Mouse (Mus musculus) ES-E14 (cell line): ENCODE results near the gene Trim33. TPM values are rescaled to one million over a fixed set of nuclear protein-coding genes. Genes with fewer than 3 reads are reported as not detected.

ENCODE experiments used
- DNase-seq: peaks from one replicate; pipeline ENCODE4 v3.0.0-alpha.2; 2013; ENCODE audit warnings: low read depth, low spot score
- H3K27ac ChIP-seq: 2 replicates; pipeline ENCODE4 v1.5.1; 2012; ENCODE audit warnings: low read depth, mild to moderate bottlenecking, low read length, moderate library complexity, mixed read lengths; ENCODE audit not compliant: poor library complexity, insufficient read depth, severe bottlenecking
- H3K36me3 ChIP-seq: 2 replicates; pipeline ENCODE4 v1.6.1; 2012; ENCODE audit warnings: mild to moderate bottlenecking, low read length, moderate library complexity, mixed read lengths; ENCODE audit not compliant: control insufficient read depth, poor library complexity, insufficient read depth, severe bottlenecking
- H3K4me1 ChIP-seq, 2 experiments: fragments of 150-350 bp in 1 of 2; sonication (generic) in 1 of 2; 2 replicates each; pipeline ENCODE4 v1.6.1; 2012; ENCODE audit warnings: low read length in 2 of 2, mild to moderate bottlenecking in 1 of 2, mixed read lengths in 1 of 2; ENCODE audit not compliant: control insufficient read depth in 2 of 2, insufficient read depth in 2 of 2, poor library complexity in 1 of 2
- H3K4me3 ChIP-seq, 2 experiments: fragments of 150-350 bp in 1 of 2; sonication (generic) in 1 of 2; 2 replicates each; pipeline ENCODE4 v1.5.1; 2012; ENCODE audit warnings: low read length in 2 of 2, low read depth in 1 of 2, mild to moderate bottlenecking in 1 of 2, mixed read lengths in 1 of 2; ENCODE audit not compliant: insufficient read depth in 1 of 2, poor library complexity in 1 of 2, severe bottlenecking in 1 of 2
- H3K9ac ChIP-seq: 2 replicates; pipeline ENCODE4 v1.6.1; 2012; ENCODE audit warnings: low read depth, mild to moderate bottlenecking, low read length, mixed read lengths; ENCODE audit not compliant: poor library complexity, insufficient read depth, severe bottlenecking
- H3K9me3 ChIP-seq: fragments of 150-350 bp; sonication (generic); 2 replicates; pipeline ENCODE4 v1.6.1; 2012; ENCODE audit warnings: low read depth, mild to moderate bottlenecking, low read length; ENCODE audit not compliant: control insufficient read depth, insufficient read depth
- CHD2 ChIP-seq: IDR thresholded peaks from 2 replicates; pipeline ENCODE4 v1.6.1; 2014; ENCODE audit warnings: mild to moderate bottlenecking, low read depth, low read length, inconsistent platforms
- HCFC1 ChIP-seq: IDR thresholded peaks from 2 replicates; pipeline ENCODE4 v1.6.1; 2012; ENCODE audit warnings: low read length, inconsistent platforms, borderline replicate concordance; ENCODE audit not compliant: insufficient read depth
- MAFK ChIP-seq: IDR thresholded peaks from 2 replicates; pipeline ENCODE4 v1.6.1; 2014; ENCODE audit warnings: mild to moderate bottlenecking, low read depth, low read length, inconsistent platforms; ENCODE audit not compliant: insufficient read depth
- ZC3H11A ChIP-seq: IDR thresholded peaks from 2 replicates; pipeline ENCODE4 v1.6.1; 2012; ENCODE audit warnings: low read depth, mild to moderate bottlenecking, inconsistent platforms, low read length, borderline replicate concordance
- ZNF384 ChIP-seq: IDR thresholded peaks from 2 replicates; pipeline ENCODE4 v1.6.1; 2012; ENCODE audit warnings: low read depth, low read length, inconsistent platforms
- in situ Hi-C, 2 experiments: fragments of 600-800 bp; cut with MboI; formaldehyde crosslinking; loops; one replicate each; pipeline ENCODE4 v1.15.1; 2025; ENCODE audit warnings: low sequenced_read_pairs in 2 of 2, inconsistent platforms in 1 of 2; ENCODE audit not compliant: unreplicated experiment in 2 of 2
- total RNA-seq: library from RNA; depleted of rRNA; stranded (reverse); fragments of 300-350 nt; gene quantifications from 2 replicates; pipeline ENCODE4 v1.2.3, GENCODE M21; 2012

Trim33 gene
- total RNA-seq, 1 experiment: 37.7 TPM

DNA sequence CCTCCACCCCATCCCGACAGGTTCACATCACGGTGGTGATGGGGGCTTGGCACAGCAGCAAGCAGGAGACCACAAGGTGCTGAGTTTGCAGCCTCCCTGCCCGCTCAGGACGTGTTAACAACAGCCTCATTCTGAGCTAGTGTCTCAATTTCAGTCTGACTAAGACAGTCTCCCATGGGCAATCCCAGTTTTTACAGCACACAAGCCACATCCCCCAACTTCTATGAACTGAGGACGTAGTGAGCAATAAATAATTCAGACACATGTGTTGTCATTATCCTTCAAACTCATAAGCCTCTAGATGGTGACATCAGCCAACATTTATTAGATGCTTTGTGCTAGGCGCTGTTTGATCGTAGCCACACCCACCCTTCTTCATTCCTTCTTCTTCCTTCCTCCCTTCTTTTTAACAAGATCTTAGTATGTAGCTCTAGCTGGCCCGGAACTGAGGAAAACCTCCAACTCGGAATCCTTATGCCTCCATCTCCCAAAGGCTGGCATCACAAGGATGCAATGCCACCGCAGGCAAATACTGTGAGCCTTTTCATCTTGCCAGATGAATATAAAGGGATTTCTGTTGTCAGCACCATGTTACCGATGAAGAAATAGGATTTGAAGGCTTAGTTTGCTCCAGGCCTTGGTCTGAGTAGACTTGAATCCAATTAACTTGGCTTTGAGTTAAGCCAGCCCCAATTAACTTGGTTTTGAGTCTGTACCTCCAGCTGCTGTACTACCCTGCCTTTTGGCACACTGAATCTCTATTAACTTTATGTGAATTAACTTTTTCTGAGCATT, 88.3 kb downstream of the Trim33 start:
- Histone ChIP-seq H3K4me3 (no peak overlapping the region), H3K4me1 (peaks cover 2 to 3% of the 10 kb centered on the region in 2 experiments; a peak in 1 of 4 replicates), H3K27ac (no peak overlapping the region), H3K9me3 (no peaks in the 10 kb centered on the region), H3K9ac (no peak overlapping the region), H3K36me3 (no peaks in the 10 kb centered on the region)
- TF ChIP-seq CHD2 (no peak), ZC3H11A (no peak), ZNF384 (no peak), HCFC1 (no peak), MAFK (no peak)
- no peak for DNase-seq
- in situ Hi-C loops: no loop called here

DNA sequence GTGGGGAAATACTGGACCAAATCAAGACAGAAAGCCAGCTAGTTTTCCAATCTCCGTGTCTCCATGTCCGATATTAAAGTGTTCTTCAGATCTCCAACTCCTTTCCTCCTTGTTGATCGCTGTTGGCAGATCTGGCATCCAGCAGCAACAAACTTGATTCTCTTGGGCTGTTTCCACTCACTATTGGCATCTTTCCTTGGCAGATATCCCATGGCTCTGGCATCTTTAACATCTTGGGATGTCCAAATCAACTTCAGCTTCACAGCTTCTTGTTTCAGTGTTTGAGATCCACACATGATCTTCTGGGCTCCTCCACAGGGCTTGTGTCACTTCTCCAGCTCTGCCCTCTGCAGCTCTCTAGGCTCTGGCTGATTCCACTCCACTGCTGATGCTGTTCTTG, 89.6 kb downstream of the Trim33 start:
- in situ Hi-C loops: no loop called here
- H3K9ac ChIP-seq: no peak overlapping the region
- peaks cover 2 to 3% of the 10 kb centered on the region in 2 experiments; a peak in 1 of 4 replicates for H3K4me1 ChIP-seq
- H3K27ac ChIP-seq: no peak overlapping the region
- no peak for TF ChIP-seq HCFC1
- no peak for TF ChIP-seq ZNF384
- no peak for TF ChIP-seq MAFK
- TF ChIP-seq ZC3H11A: no peak
- no peak for TF ChIP-seq CHD2
- DNase-seq: no peak
- no peaks in the 10 kb centered on the region for H3K9me3 ChIP-seq
- no peaks in the 10 kb centered on the region for H3K36me3 ChIP-seq
- H3K4me3 ChIP-seq: no peak overlapping the region

DNA sequence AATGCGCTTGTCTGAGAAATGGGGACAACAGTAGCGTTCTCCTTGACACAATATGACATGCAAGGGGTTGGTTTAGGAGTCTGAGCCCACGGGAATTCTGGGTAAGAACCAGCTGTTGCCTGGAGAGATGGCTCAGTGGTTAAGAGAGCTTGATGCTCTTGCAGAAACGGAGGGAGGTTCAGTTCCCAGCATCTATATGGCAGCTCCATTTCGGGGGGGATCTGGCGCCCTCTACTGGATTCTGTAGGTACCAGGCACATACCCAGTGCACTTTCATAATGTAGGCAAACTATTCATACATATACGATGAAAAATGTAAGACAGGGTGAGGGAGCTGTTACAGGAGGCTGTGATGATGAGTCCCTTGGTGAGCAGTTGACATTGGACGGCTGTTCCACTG, 94.9 kb downstream of the Trim33 start:
- peak; percentile 36 for DNase-seq
- Histone ChIP-seq H3K9me3 (no peaks in the 10 kb centered on the region), H3K4me1 (peaks cover 3 to 6% of the 10 kb centered on the region in 2 experiments; a peak in 1 of 4 replicates), H3K27ac (no peak overlapping the region), H3K4me3 (no peak overlapping the region), H3K9ac (no peak overlapping the region), H3K36me3 (no peaks in the 10 kb centered on the region)
- no peak for TF ChIP-seq MAFK
- no peak for TF ChIP-seq ZNF384
- TF ChIP-seq ZC3H11A: no peak
- TF ChIP-seq HCFC1: no peak
- no peak for TF ChIP-seq CHD2
- in situ Hi-C loops: no loop called here

DNA sequence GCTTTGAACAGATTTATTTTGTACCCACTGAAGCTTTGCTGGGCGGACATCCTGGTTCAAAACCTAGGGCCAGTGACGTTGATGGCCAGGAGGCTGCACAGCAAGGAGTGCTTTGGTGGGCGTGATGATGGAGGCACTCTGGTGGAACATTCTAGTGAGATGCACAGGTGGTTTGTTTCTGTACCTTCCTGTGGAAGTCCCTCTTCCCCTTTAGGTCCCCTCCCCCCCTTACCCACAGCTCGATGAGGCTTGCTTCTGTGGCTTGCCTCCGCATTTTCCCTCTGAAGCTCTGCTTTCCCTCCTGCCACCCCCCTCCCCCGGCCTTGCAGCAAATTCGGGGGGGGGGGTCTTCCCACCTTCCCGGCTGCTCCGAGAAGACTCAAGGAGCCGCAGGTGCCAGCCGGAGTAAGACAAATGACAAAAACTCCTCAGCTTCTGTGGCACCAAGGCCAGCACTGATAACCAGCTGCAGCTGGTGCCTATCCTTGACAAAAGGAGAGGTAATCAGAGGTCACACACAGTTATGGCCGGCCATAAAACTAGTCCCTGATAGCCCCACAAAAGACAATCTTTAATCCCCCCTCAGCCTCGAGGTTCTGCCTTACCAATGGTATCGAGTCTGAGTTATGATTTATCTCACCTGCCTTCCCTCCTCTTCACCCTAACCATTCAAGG, 96.2 kb downstream of the Trim33 start:
- in situ Hi-C loops: no loop called here
- Histone ChIP-seq H3K36me3 (no peaks in the 10 kb centered on the region), H3K9me3 (no peaks in the 10 kb centered on the region), H3K9ac (no peak overlapping the region), H3K4me1 (peaks cover 4 to 12% of the 10 kb centered on the region in 2 experiments; a peak in 1 of 4 replicates), H3K27ac (no peak overlapping the region), H3K4me3 (no peak overlapping the region)
- TF ChIP-seq ZC3H11A (no peak), ZNF384 (no peak), CHD2 (no peak), HCFC1 (no peak), MAFK (no peak)
- DNase-seq: no peak
